Mouse (Mus musculus) hindbrain, postnatal 0 days (tissue): ENCODE measurements at regions not wholly inside any gene's neighbourhood (a gene's known extent, or its start where the extent isn't known, plus 50 kb on each side); places are given as distances from the start of the nearest gene placed in this dataset.

Source experiments
- ATAC-seq: fragments of 200-750 bp; cut with Nextera tagmentation; 2 replicates; pipeline ENCODE4 v1.8.0; 2017; ENCODE audit warnings: mild to moderate bottlenecking, moderate TSS enrichment, moderate library complexity
- DNase-seq: peaks from one replicate; pipeline ENCODE4 v3.0.0-alpha.2; 2015; ENCODE audit warnings: low spot score
- H3K27ac ChIP-seq: fragments of 300-500 bp; sonication (generic); 2 replicates; pipeline ENCODE4 v1.5.1; 2014; ENCODE audit warnings: mild to moderate bottlenecking
- H3K27me3 ChIP-seq: fragments of 300-500 bp; sonication (generic); 2 replicates; pipeline ENCODE4 v1.6.1; 2014; ENCODE audit warnings: low read length, mixed read lengths; ENCODE audit not compliant: insufficient read depth
- H3K36me3 ChIP-seq: fragments of 300-500 bp; sonication (generic); 2 replicates; pipeline ENCODE4 v1.6.1; 2014; ENCODE audit warnings: low read length, mixed read lengths; ENCODE audit not compliant: insufficient read depth
- H3K4me1 ChIP-seq: fragments of 300-500 bp; sonication (generic); 2 replicates; pipeline ENCODE4 v1.6.1; 2014; ENCODE audit warnings: antibody characterized with exemption, low read length, mixed read lengths; ENCODE audit not compliant: insufficient read depth
- H3K4me2 ChIP-seq: fragments of 300-500 bp; sonication (generic); 2 replicates; pipeline ENCODE4 v1.6.1; 2014; ENCODE audit warnings: low read depth, mild to moderate bottlenecking, low read length, moderate library complexity, mixed read lengths
- H3K4me3 ChIP-seq: fragments of 300-500 bp; sonication (generic); 2 replicates; pipeline ENCODE4 v1.5.1; 2014; ENCODE audit warnings: low read length
- H3K9ac ChIP-seq: fragments of 300-500 bp; sonication (generic); replicated peaks from 2 replicates; pipeline ENCODE4 v1.6.1; 2014; ENCODE audit warnings: mild to moderate bottlenecking, low read length, moderate library complexity, mixed read lengths
- H3K9me3 ChIP-seq: fragments of 300-500 bp; sonication (generic); 2 replicates; pipeline ENCODE4 v1.6.1; 2016; ENCODE audit warnings: low read length, mixed read lengths
- CTCF ChIP-seq: IDR thresholded peaks from 2 replicates; pipeline ENCODE4 v1.5.1; 2016; ENCODE audit warnings: antibody characterized with exemption, control low read depth, low read depth
- WGBS: fragments of 180-500 bp; shearing (Covaris S2); extraction: QIAGEN DNeasy Blood & Tissue Kit; methylation state at CpG from one replicate; pipeline ENCODE4 v1.1.7; 2014; 5-methylcytosine and 5-hydroxymethylcytosine counted together

DNA sequence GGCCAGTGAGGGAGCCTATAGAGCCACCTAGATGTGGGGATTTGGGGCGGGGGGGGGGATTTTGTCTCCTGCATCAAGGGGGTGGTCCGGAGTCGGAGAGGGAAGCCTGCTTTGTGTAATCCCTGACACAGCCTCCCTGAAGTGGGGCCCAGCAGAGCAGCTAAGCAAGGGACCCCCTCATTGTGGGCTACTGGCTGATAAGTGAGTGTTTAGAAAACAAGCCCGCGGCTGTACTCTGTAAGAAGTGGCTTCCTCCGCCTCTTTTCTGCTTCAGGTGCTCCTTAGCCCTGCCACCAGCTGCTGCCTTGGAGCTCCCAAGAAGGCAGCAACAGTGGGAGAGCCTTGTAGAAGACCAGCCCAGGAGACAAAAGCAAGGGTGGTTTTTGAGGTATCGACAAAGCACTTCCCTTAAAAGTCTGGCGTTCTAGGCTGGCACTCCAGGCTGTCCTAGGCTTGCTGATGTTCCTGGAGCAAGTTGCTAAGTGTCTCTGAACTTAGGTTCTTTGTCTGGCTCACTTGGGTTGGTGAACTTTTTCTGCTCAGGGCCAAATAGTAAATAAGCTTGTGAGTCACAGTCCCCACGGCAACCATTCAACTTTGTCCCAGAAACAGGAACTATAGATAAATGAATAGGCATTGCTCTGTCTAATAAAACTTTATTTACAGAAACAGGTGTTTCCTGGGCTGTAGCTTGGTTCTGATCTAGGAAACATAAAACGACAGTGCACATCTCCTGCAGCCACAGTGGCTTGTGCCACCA lies 94.3 kb upstream of the Med13l start:
- Histone ChIP-seq H3K4me3 (no peak overlapping the region), H3K27ac (no peak overlapping the region), H3K36me3 (no peaks in the 10 kb centered on the region), H3K4me1 (peaks cover 6% of the 10 kb centered on the region; the same call in 1 of the 2 replicates), H3K27me3 (no peaks in the 10 kb centered on the region), H3K9ac (no peak overlapping the region), H3K9me3 (no peaks in the 10 kb centered on the region), H3K4me2 (peak overlapping the region; percentile 43)
- ATAC-seq (no peak), DNase-seq (no peak)
- 20% methylated on average over 10 of the region's 10 CpGs for WGBS
- TF ChIP-seq CTCF, result no peak

GRCm38 (mm10) chr5:118468739-118469138 lies 91.7 kb upstream of the Med13l start:
- ATAC-seq, result no peak
- Histone ChIP-seq H3K27me3 (no peaks in the 10 kb centered on the region), H3K9me3 (no peaks in the 10 kb centered on the region), H3K4me2 (no peak overlapping the region), H3K4me1 (peaks cover 6% of the 10 kb centered on the region; the same call in 1 of the 2 replicates), H3K4me3 (no peak overlapping the region), H3K9ac (no peak overlapping the region), H3K27ac (no peak overlapping the region), H3K36me3 (no peaks in the 10 kb centered on the region)
- WGBS, result 68% methylated on average over 4 of the region's 4 CpGs
- no peak for DNase-seq
- no peak for TF ChIP-seq CTCF

- Histone ChIP-seq H3K4me3 (no peak overlapping the region), H3K27ac (no peak overlapping the region), H3K4me2 (no peak overlapping the region), H3K4me1 (no peaks in the 10 kb centered on the region), H3K9me3 (no peaks in the 10 kb centered on the region), H3K9ac (no peak overlapping the region), H3K27me3 (no peaks in the 10 kb centered on the region), H3K36me3 (no peaks in the 10 kb centered on the region)
- no peak for TF ChIP-seq CTCF
- WGBS, result 68% methylated on average over 5 of the region's 5 CpGs
- ATAC-seq (no peak), DNase-seq (no peak)
These were observed 88.9 kb upstream of the Med13l start for GRCm38 (mm10) chr5:118471569-118471968.

- Histone ChIP-seq H3K4me1 (no peaks in the 10 kb centered on the region), H3K27me3 (no peaks in the 10 kb centered on the region), H3K4me2 (no peak overlapping the region), H3K36me3 (no peaks in the 10 kb centered on the region), H3K9ac (no peak overlapping the region), H3K9me3 (no peaks in the 10 kb centered on the region), H3K4me3 (no peak overlapping the region), H3K27ac (no peak overlapping the region)
- ATAC-seq (no peak), DNase-seq (no peak)
- TF ChIP-seq CTCF, result no peak
- WGBS, result 88% methylated on average over 10 of the region's 10 CpGs
These were observed 88.2 kb upstream of the Med13l start for GRCm38 (mm10) chr5:118472291-118472690.

GRCm38 (mm10) chr5:118473128-118473730 lies 87.2 kb upstream of the Med13l start:
- Histone ChIP-seq H3K9me3 (no peaks in the 10 kb centered on the region), H3K36me3 (no peaks in the 10 kb centered on the region), H3K9ac (no peak overlapping the region), H3K4me2 (no peak overlapping the region), H3K4me3 (no peak overlapping the region), H3K27ac (no peak overlapping the region), H3K27me3 (no peaks in the 10 kb centered on the region), H3K4me1 (no peaks in the 10 kb centered on the region)
- TF ChIP-seq CTCF, result no peak
- ATAC-seq (no peak), DNase-seq (no peak)
- WGBS, result 34% methylated on average over 5 of the region's 5 CpGs

DNA sequence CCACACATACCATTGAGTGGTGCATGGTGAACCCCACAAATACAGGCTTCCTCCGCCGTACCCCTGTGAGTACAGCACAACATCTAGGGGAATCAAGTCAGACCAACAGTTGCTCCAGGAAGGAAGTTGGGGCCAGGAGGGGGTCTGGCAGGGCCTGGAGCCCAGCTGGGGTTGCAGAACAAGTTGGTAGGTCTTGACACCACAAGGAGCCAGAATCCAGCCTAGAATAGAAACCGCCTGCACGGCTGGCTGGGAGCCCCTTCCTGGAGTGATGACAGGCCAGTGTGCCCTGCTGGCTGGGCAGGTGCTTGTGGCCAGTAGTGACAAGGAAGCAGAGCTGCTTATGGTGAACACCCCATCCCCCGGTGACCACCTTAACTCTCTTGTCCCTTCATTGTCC lies 83.9 kb upstream of the Med13l start:
- Histone ChIP-seq H3K4me2 (no peak overlapping the region), H3K27me3 (no peaks in the 10 kb centered on the region), H3K4me1 (no peaks in the 10 kb centered on the region), H3K4me3 (no peak overlapping the region), H3K36me3 (no peaks in the 10 kb centered on the region), H3K9ac (no peak overlapping the region), H3K27ac (no peak overlapping the region), H3K9me3 (no peaks in the 10 kb centered on the region)
- DNase-seq (no peak), ATAC-seq (no peak)
- no peak for TF ChIP-seq CTCF
- 78% methylated on average over 5 of the region's 5 CpGs for WGBS
